Mouse (Mus musculus): Measurements from ENCODE around the gene Cntn4. TPM values are rescaled to one million over a fixed set of nuclear protein-coding genes. Genes with fewer than 3 reads are reported as not detected.

Gene Cntn4
- polyA plus RNA-seq, 1 experiment from 2014 or later = 3.4 TPM

- no peak overlapping the region for H3K9ac ChIP-seq (replicated peaks)
- H3K4me3 ChIP-seq = no peak overlapping the region
- H3K4me2 ChIP-seq (replicated peaks) = no peak overlapping the region
- ATAC-seq (ENCODE audit: low FRiP score, low read depth) = no peak
- H3K27ac ChIP-seq (replicated peaks) = no peak overlapping the region
- H3K36me3 ChIP-seq = no peaks in the 10 kb centered on the region
- H3K9me3 ChIP-seq = no peaks in the 10 kb centered on the region
- no peaks in the 10 kb centered on the region for H3K4me1 ChIP-seq
- H3K27me3 ChIP-seq = no peaks in the 10 kb centered on the region
- 92% methylated on average over 3 of the region's 3 CpGs for WGBS
Measured at GRCm38 (mm10) chr6:106265487-106265886, 588.0 kb downstream of the Cntn4 start.

GRCm38 (mm10) chr6:106266304-106266703 is 588.8 kb downstream of the Cntn4 start:
- Histone ChIP-seq H3K4me3 (no peak overlapping the region), H3K27ac (replicated peaks) (no peak overlapping the region), H3K9me3 (no peaks in the 10 kb centered on the region), H3K4me1 (no peaks in the 10 kb centered on the region), H3K9ac (replicated peaks) (no peak overlapping the region), H3K27me3 (no peaks in the 10 kb centered on the region), H3K36me3 (no peaks in the 10 kb centered on the region), H3K4me2 (replicated peaks) (no peak overlapping the region)
- WGBS = 87% methylated on average over 2 of the region's 2 CpGs
- ATAC-seq (ENCODE audit: low FRiP score, low read depth) = no peak

GRCm38 (mm10) chr6:106268723-106269122 is 591.3 kb downstream of the Cntn4 start:
- no peaks in the 10 kb centered on the region for H3K4me1 ChIP-seq
- H3K9me3 ChIP-seq = no peaks in the 10 kb centered on the region
- no peak overlapping the region for H3K9ac ChIP-seq (replicated peaks)
- H3K36me3 ChIP-seq = no peaks in the 10 kb centered on the region
- no peak overlapping the region for H3K4me3 ChIP-seq
- no peak overlapping the region for H3K27ac ChIP-seq (replicated peaks)
- H3K4me2 ChIP-seq (replicated peaks) = no peak overlapping the region
- H3K27me3 ChIP-seq = no peaks in the 10 kb centered on the region
- 87% methylated on average over 4 of the region's 4 CpGs for WGBS
- no peak for ATAC-seq (ENCODE audit: low FRiP score, low read depth)

GRCm38 (mm10) chr6:106277139-106277538 is 599.7 kb downstream of the Cntn4 start:
- 89% methylated on average over 2 of the region's 2 CpGs for WGBS
- ATAC-seq (ENCODE audit: low FRiP score, low read depth) = no peak

GRCm38 (mm10) chr6:106281621-106282020 is 604.2 kb downstream of the Cntn4 start:
- WGBS = 94% methylated on average over 6 of the region's 6 CpGs
- H3K4me3 ChIP-seq = no peak overlapping the region

More at GRCm38 (mm10) chr6:106277139-106277538, 599.7 kb downstream of the Cntn4 start:
- H3K36me3 ChIP-seq = no peaks in the 10 kb centered on the region
- no peaks in the 10 kb centered on the region for H3K9me3 ChIP-seq
- H3K4me2 ChIP-seq (replicated peaks) = no peak overlapping the region
- H3K4me3 ChIP-seq = no peak overlapping the region
- H3K9ac ChIP-seq (replicated peaks) = no peak overlapping the region
- no peak overlapping the region for H3K27ac ChIP-seq (replicated peaks)
- no peaks in the 10 kb centered on the region for H3K4me1 ChIP-seq
- no peaks in the 10 kb centered on the region for H3K27me3 ChIP-seq

GRCm38 (mm10) chr6:106283815-106284214 is 606.4 kb downstream of the Cntn4 start:
- Histone ChIP-seq H3K4me1 (no peaks in the 10 kb centered on the region), H3K4me2 (replicated peaks) (no peak overlapping the region), H3K4me3 (no peak overlapping the region), H3K9me3 (no peaks in the 10 kb centered on the region), H3K36me3 (no peaks in the 10 kb centered on the region), H3K27me3 (no peaks in the 10 kb centered on the region), H3K9ac (replicated peaks) (no peak overlapping the region), H3K27ac (replicated peaks) (no peak overlapping the region)
- WGBS = 85% methylated on average over 1 of the region's 1 CpGs
- no peak for ATAC-seq (ENCODE audit: low FRiP score, low read depth)

More at GRCm38 (mm10) chr6:106281621-106282020, 604.2 kb downstream of the Cntn4 start:
- no peak overlapping the region for H3K27ac ChIP-seq (replicated peaks)
- H3K9me3 ChIP-seq = no peaks in the 10 kb centered on the region
- H3K27me3 ChIP-seq = no peaks in the 10 kb centered on the region
- ATAC-seq (ENCODE audit: low FRiP score, low read depth) = no peak
- no peak overlapping the region for H3K4me2 ChIP-seq (replicated peaks)
- no peaks in the 10 kb centered on the region for H3K4me1 ChIP-seq
- H3K9ac ChIP-seq (replicated peaks) = no peak overlapping the region
- no peaks in the 10 kb centered on the region for H3K36me3 ChIP-seq

- no peak for ATAC-seq (ENCODE audit: low FRiP score, low read depth)
- Histone ChIP-seq H3K36me3 (no peaks in the 10 kb centered on the region), H3K9me3 (no peaks in the 10 kb centered on the region), H3K27me3 (no peaks in the 10 kb centered on the region), H3K4me1 (no peaks in the 10 kb centered on the region), H3K9ac (replicated peaks) (no peak overlapping the region), H3K4me3 (no peak overlapping the region), H3K27ac (replicated peaks) (no peak overlapping the region), H3K4me2 (replicated peaks) (no peak overlapping the region)
- WGBS = 72% methylated on average over 1 of the region's 1 CpGs
Measured at GRCm38 (mm10) chr6:106299451-106299850, 622.0 kb downstream of the Cntn4 start.

- Histone ChIP-seq H3K4me2 (replicated peaks) (no peak overlapping the region), H3K27ac (replicated peaks) (no peak overlapping the region), H3K36me3 (no peaks in the 10 kb centered on the region), H3K9ac (replicated peaks) (no peak overlapping the region), H3K9me3 (no peaks in the 10 kb centered on the region), H3K4me3 (no peak overlapping the region), H3K27me3 (no peaks in the 10 kb centered on the region), H3K4me1 (no peaks in the 10 kb centered on the region)
- WGBS = 86% methylated on average over 3 of the region's 3 CpGs
- no peak for ATAC-seq (ENCODE audit: low FRiP score, low read depth)
Measured at GRCm38 (mm10) chr6:106300179-106300578, 622.7 kb downstream of the Cntn4 start.

- no peak for ATAC-seq (ENCODE audit: low FRiP score, low read depth)
- WGBS = 78% methylated on average over 4 of the region's 4 CpGs
- no peak overlapping the region for H3K4me2 ChIP-seq (replicated peaks)
Measured at GRCm38 (mm10) chr6:106302435-106302834, 625.0 kb downstream of the Cntn4 start.

GRCm38 (mm10) chr6:106328987-106329386 is 651.5 kb downstream of the Cntn4 start:
- Histone ChIP-seq H3K27me3 (no peaks in the 10 kb centered on the region), H3K27ac (replicated peaks) (no peak overlapping the region), H3K4me3 (no peak overlapping the region), H3K36me3 (no peaks in the 10 kb centered on the region), H3K9me3 (no peaks in the 10 kb centered on the region), H3K9ac (replicated peaks) (no peak overlapping the region), H3K4me2 (replicated peaks) (no peak overlapping the region), H3K4me1 (no peaks in the 10 kb centered on the region)
- 87% methylated on average over 1 of the region's 1 CpGs for WGBS
- ATAC-seq (ENCODE audit: low FRiP score, low read depth) = no peak

More at GRCm38 (mm10) chr6:106302435-106302834, 625.0 kb downstream of the Cntn4 start:
- no peaks in the 10 kb centered on the region for H3K4me1 ChIP-seq
- H3K4me3 ChIP-seq = no peak overlapping the region
- H3K9ac ChIP-seq (replicated peaks) = no peak overlapping the region
- H3K27me3 ChIP-seq = no peaks in the 10 kb centered on the region
- no peaks in the 10 kb centered on the region for H3K36me3 ChIP-seq
- H3K9me3 ChIP-seq = no peaks in the 10 kb centered on the region
- no peak overlapping the region for H3K27ac ChIP-seq (replicated peaks)

GRCm38 (mm10) chr6:106329636-106330035 is 652.2 kb downstream of the Cntn4 start:
- Histone ChIP-seq H3K4me3 (no peak overlapping the region), H3K4me1 (no peaks in the 10 kb centered on the region), H3K9ac (replicated peaks) (no peak overlapping the region), H3K27me3 (no peaks in the 10 kb centered on the region), H3K9me3 (no peaks in the 10 kb centered on the region), H3K27ac (replicated peaks) (no peak overlapping the region), H3K36me3 (no peaks in the 10 kb centered on the region), H3K4me2 (replicated peaks) (no peak overlapping the region)
- 63% methylated on average over 1 of the region's 1 CpGs for WGBS
- ATAC-seq (ENCODE audit: low FRiP score, low read depth) = no peak

GRCm38 (mm10) chr6:106332466-106332865 is 655.0 kb downstream of the Cntn4 start:
- H3K9ac ChIP-seq (replicated peaks) = no peak overlapping the region
- no peak overlapping the region for H3K4me3 ChIP-seq
- no peak for ATAC-seq (ENCODE audit: low FRiP score, low read depth)
- H3K36me3 ChIP-seq = no peaks in the 10 kb centered on the region
- H3K4me2 ChIP-seq (replicated peaks) = no peak overlapping the region
- no peaks in the 10 kb centered on the region for H3K27me3 ChIP-seq
- WGBS = 88% methylated on average over 3 of the region's 3 CpGs
- no peak overlapping the region for H3K27ac ChIP-seq (replicated peaks)
- H3K4me1 ChIP-seq = no peaks in the 10 kb centered on the region
- H3K9me3 ChIP-seq = no peaks in the 10 kb centered on the region

- H3K4me3 ChIP-seq = no peak overlapping the region
- no peaks in the 10 kb centered on the region for H3K9me3 ChIP-seq
- ATAC-seq (ENCODE audit: low FRiP score, low read depth) = no peak
- no peaks in the 10 kb centered on the region for H3K36me3 ChIP-seq
- 95% methylated on average over 1 of the region's 1 CpGs for WGBS
- H3K9ac ChIP-seq (replicated peaks) = no peak overlapping the region
- no peaks in the 10 kb centered on the region for H3K4me1 ChIP-seq
- no peak overlapping the region for H3K4me2 ChIP-seq (replicated peaks)
- no peaks in the 10 kb centered on the region for H3K27me3 ChIP-seq
- H3K27ac ChIP-seq (replicated peaks) = no peak overlapping the region
Measured at GRCm38 (mm10) chr6:106332933-106333332, 655.5 kb downstream of the Cntn4 start.
